Mouse (Mus musculus) neural tube, embryonic 12.5 days (tissue): ENCODE results near the gene Man1c1. TPM values are rescaled to one million over a fixed set of nuclear protein-coding genes. Genes with fewer than 3 reads are reported as not detected.
A peak's percentile ranks its signal among the peaks of the same experiment; 100 is the strongest.

Source experiments
- ATAC-seq: fragments of 200-750 bp; cut with Nextera tagmentation; 2 replicates; pipeline ENCODE4 v1.8.0; 2017; ENCODE audit warnings: low read depth, mild to moderate bottlenecking, moderate TSS enrichment, moderate library complexity; ENCODE audit not compliant: low FRiP score
- H3K27ac ChIP-seq: fragments of 300-500 bp; sonication (generic); 2 replicates; pipeline ENCODE4 v1.5.1; 2016
- H3K27me3 ChIP-seq: fragments of 300-500 bp; sonication (generic); replicated peaks from 2 replicates; pipeline ENCODE4 v1.6.1; 2016; ENCODE audit warnings: mild to moderate bottlenecking
- H3K36me3 ChIP-seq: fragments of 300-500 bp; sonication (generic); 2 replicates; pipeline ENCODE4 v1.6.1; 2016; ENCODE audit warnings: mild to moderate bottlenecking
- H3K4me1 ChIP-seq: fragments of 300-500 bp; sonication (generic); 2 replicates; pipeline ENCODE4 v1.6.1; 2016
- H3K4me2 ChIP-seq: fragments of 300-500 bp; sonication (generic); replicated peaks from 2 replicates; pipeline ENCODE4 v1.6.1; 2016; ENCODE audit warnings: mild to moderate bottlenecking
- H3K4me3 ChIP-seq: fragments of 300-500 bp; sonication (generic); 2 replicates; pipeline ENCODE4 v1.5.1; 2016
- H3K9ac ChIP-seq: fragments of 300-500 bp; sonication (generic); 2 replicates; pipeline ENCODE4 v1.6.1; 2016; ENCODE audit warnings: mild to moderate bottlenecking
- H3K9me3 ChIP-seq: fragments of 300-500 bp; sonication (generic); 2 replicates; pipeline ENCODE4 v1.6.1; 2016; ENCODE audit warnings: mild to moderate bottlenecking
- WGBS: fragments of 180-500 bp; shearing (Covaris S2); methylation state at CpG from one replicate; pipeline ENCODE4 v1.1.7; 2016; 5-methylcytosine and 5-hydroxymethylcytosine counted together
- polyA plus RNA-seq: library from polyadenylated mRNA; unstranded; fragments of >200 nt; fragmentation: Nextera tagmentation; extraction: Ambion mirVana; gene quantifications from 2 replicates; pipeline ENCODE4 v1.2.1, GENCODE M21; 2016

The Man1c1 gene
- polyA plus RNA-seq, 1 experiment from 2014 or later: 6.3 TPM

GRCm38 (mm10) chr4:134645042-134645948 is 58.8 kb downstream of the Man1c1 start:
- no peaks in the 10 kb centered on the region for H3K36me3 ChIP-seq
- H3K4me2 ChIP-seq: no peak overlapping the region
- no peak for ATAC-seq
- H3K9ac ChIP-seq: no peak overlapping the region
- WGBS: 90% methylated on average over 21 of the region's 21 CpGs
- no peaks in the 10 kb centered on the region for H3K9me3 ChIP-seq
- H3K27ac ChIP-seq: no peak overlapping the region
- no peak overlapping the region for H3K4me3 ChIP-seq
- H3K27me3 ChIP-seq: no peaks in the 10 kb centered on the region
- no peaks in the 10 kb centered on the region for H3K4me1 ChIP-seq

GRCm38 (mm10) chr4:134644410-134644809 is 59.7 kb downstream of the Man1c1 start:
- Histone ChIP-seq H3K27me3 (no peaks in the 10 kb centered on the region), H3K4me2 (no peak overlapping the region), H3K4me1 (no peaks in the 10 kb centered on the region), H3K9me3 (no peaks in the 10 kb centered on the region), H3K9ac (no peak overlapping the region), H3K4me3 (no peak overlapping the region), H3K27ac (no peak overlapping the region), H3K36me3 (no peaks in the 10 kb centered on the region)
- WGBS: 93% methylated on average over 6 of the region's 6 CpGs
- ATAC-seq: no peak

- Histone ChIP-seq H3K27ac (no peak overlapping the region), H3K4me3 (no peak overlapping the region), H3K4me1 (peaks cover 8% of the 10 kb centered on the region), H3K9ac (no peak overlapping the region), H3K9me3 (no peaks in the 10 kb centered on the region), H3K4me2 (no peak overlapping the region), H3K27me3 (no peaks in the 10 kb centered on the region), H3K36me3 (no peaks in the 10 kb centered on the region)
- 85% methylated on average over 30 of the region's 30 CpGs for WGBS
- no peak for ATAC-seq
Observed at GRCm38 (mm10) chr4:134641711-134642516, 62.2 kb downstream of the Man1c1 start.

GRCm38 (mm10) chr4:134639325-134639724 is 64.8 kb downstream of the Man1c1 start:
- WGBS: 86% methylated on average over 7 of the region's 7 CpGs
- no peak for ATAC-seq
- Histone ChIP-seq H3K36me3 (no peaks in the 10 kb centered on the region), H3K4me2 (no peak overlapping the region), H3K4me3 (no peak overlapping the region), H3K9me3 (no peaks in the 10 kb centered on the region), H3K4me1 (peaks cover 19% of the 10 kb centered on the region), H3K27ac (no peak overlapping the region), H3K27me3 (no peaks in the 10 kb centered on the region), H3K9ac (no peak overlapping the region)

GRCm38 (mm10) chr4:134638111-134638550 is 66.0 kb downstream of the Man1c1 start:
- no peak overlapping the region for H3K9ac ChIP-seq
- H3K9me3 ChIP-seq: no peaks in the 10 kb centered on the region
- H3K4me1 ChIP-seq: peaks cover 30% of the 10 kb centered on the region
- no peaks in the 10 kb centered on the region for H3K36me3 ChIP-seq
- H3K4me3 ChIP-seq: no peak overlapping the region
- no peak for ATAC-seq
- WGBS: 38% methylated on average over 5 of the region's 5 CpGs
- no peak overlapping the region for H3K27ac ChIP-seq
- no peak overlapping the region for H3K4me2 ChIP-seq
- H3K27me3 ChIP-seq: no peaks in the 10 kb centered on the region

- no peak overlapping the region for H3K4me3 ChIP-seq
- H3K27me3 ChIP-seq: no peaks in the 10 kb centered on the region
- H3K36me3 ChIP-seq: no peaks in the 10 kb centered on the region
- peaks cover 45% of the 10 kb centered on the region for H3K4me1 ChIP-seq
- no peak for ATAC-seq
- H3K9me3 ChIP-seq: no peaks in the 10 kb centered on the region
- 47% methylated on average over 8 of the region's 8 CpGs for WGBS
- no peak overlapping the region for H3K4me2 ChIP-seq
- H3K27ac ChIP-seq: no peak overlapping the region
- no peak overlapping the region for H3K9ac ChIP-seq
Observed at GRCm38 (mm10) chr4:134636406-134636805, 67.7 kb downstream of the Man1c1 start.

- no peak overlapping the region for H3K4me3 ChIP-seq
- H3K4me2 ChIP-seq: peak overlapping the region; percentile 20; the same call in 1 of the 2 replicates
- ATAC-seq: 0 out of 2 replicates have a peak, but pooled peaks have one; percentile 29
- no peaks in the 10 kb centered on the region for H3K36me3 ChIP-seq
- no peaks in the 10 kb centered on the region for H3K27me3 ChIP-seq
- H3K9ac ChIP-seq: no peak overlapping the region
- H3K9me3 ChIP-seq: no peaks in the 10 kb centered on the region
- 0 out of 2 replicates have a peak overlapping the region, but pooled peaks have one; percentile 20 for H3K27ac ChIP-seq
- WGBS: 33% methylated on average over 13 of the region's 13 CpGs
- H3K4me1 ChIP-seq: peaks cover 48% of the 10 kb centered on the region
Observed at GRCm38 (mm10) chr4:134634001-134634400, 70.1 kb downstream of the Man1c1 start.

GRCm38 (mm10) chr4:134632131-134632711 is 71.9 kb downstream of the Man1c1 start:
- Histone ChIP-seq H3K9ac (0 out of 2 replicates have a peak overlapping the region, but pooled peaks have one; percentile 3), H3K4me3 (no peak overlapping the region), H3K27ac (peak overlapping the region; percentile 23), H3K4me1 (peaks cover 43% of the 10 kb centered on the region), H3K4me2 (peak overlapping the region; percentile 22; the same call in 1 of the 2 replicates), H3K9me3 (no peaks in the 10 kb centered on the region), H3K27me3 (no peaks in the 10 kb centered on the region), H3K36me3 (no peaks in the 10 kb centered on the region)
- 24% methylated on average over 13 of the region's 13 CpGs for WGBS
- ATAC-seq: no peak

- Histone ChIP-seq H3K9me3 (no peaks in the 10 kb centered on the region), H3K27me3 (no peaks in the 10 kb centered on the region), H3K4me1 (peaks cover 37% of the 10 kb centered on the region), H3K4me3 (no peak overlapping the region), H3K36me3 (no peaks in the 10 kb centered on the region), H3K9ac (0 out of 2 replicates have a peak overlapping the region, but pooled peaks have one; percentile 3), H3K27ac (peak overlapping the region; percentile 53), H3K4me2 (peak overlapping the region; percentile 22; the same call in 1 of the 2 replicates)
- no peak for ATAC-seq
- WGBS: 33% methylated on average over 14 of the region's 14 CpGs
Observed at GRCm38 (mm10) chr4:134631471-134632130, 72.5 kb downstream of the Man1c1 start.

GRCm38 (mm10) chr4:134628575-134629384 is 75.3 kb downstream of the Man1c1 start:
- Histone ChIP-seq H3K27ac (no peak overlapping the region), H3K9ac (no peak overlapping the region), H3K4me2 (no peak overlapping the region), H3K4me3 (no peak overlapping the region), H3K9me3 (no peaks in the 10 kb centered on the region), H3K27me3 (no peaks in the 10 kb centered on the region), H3K4me1 (peaks cover 34% of the 10 kb centered on the region), H3K36me3 (no peaks in the 10 kb centered on the region)
- WGBS: 77% methylated on average over 10 of the region's 10 CpGs
- no peak for ATAC-seq

- WGBS: 82% methylated on average over 7 of the region's 7 CpGs
- H3K4me1 ChIP-seq: peaks cover 28% of the 10 kb centered on the region
Observed at GRCm38 (mm10) chr4:134628058-134628457, 76.0 kb downstream of the Man1c1 start.

More at GRCm38 (mm10) chr4:134628058-134628457, 76.0 kb downstream of the Man1c1 start:
- no peaks in the 10 kb centered on the region for H3K9me3 ChIP-seq
- H3K36me3 ChIP-seq: no peaks in the 10 kb centered on the region
- no peaks in the 10 kb centered on the region for H3K27me3 ChIP-seq
- no peak overlapping the region for H3K9ac ChIP-seq
- H3K27ac ChIP-seq: no peak overlapping the region
- no peak for ATAC-seq
- no peak overlapping the region for H3K4me2 ChIP-seq
- H3K4me3 ChIP-seq: no peak overlapping the region
